Mouse (Mus musculus): ENCODE data around the gene Tas2r120.
"Not testable (repeated sequence)": the region's sequence is repeated elsewhere in the genome, so short reads cannot be mapped to it uniquely, and the experiment has no call there.

Gene Tas2r120

DNA sequence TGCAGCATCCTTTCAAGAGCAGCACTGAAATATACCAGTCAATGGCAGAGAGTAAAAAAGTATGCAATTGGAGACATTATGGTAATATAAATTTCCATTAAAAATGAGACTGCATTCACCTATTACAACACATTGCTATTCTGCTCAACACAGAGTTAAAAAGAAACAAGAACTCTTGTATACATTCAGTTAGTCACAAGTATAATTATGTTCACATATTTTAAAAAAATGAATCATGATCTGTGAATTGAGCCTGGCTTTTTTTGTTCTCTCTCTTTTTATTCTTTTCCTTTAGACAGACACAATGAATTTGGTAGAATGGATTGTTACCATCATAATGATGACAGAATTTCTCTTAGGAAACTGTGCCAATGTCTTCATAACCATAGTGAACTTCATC is at the start of gene Tas2r120:
Gene Tas2r120 (plus strand): TSS at position 301 of the 400 bp plus-strand sequence.
- DNase-seq (ENCODE audit: low spot score) = no peak

DNA sequence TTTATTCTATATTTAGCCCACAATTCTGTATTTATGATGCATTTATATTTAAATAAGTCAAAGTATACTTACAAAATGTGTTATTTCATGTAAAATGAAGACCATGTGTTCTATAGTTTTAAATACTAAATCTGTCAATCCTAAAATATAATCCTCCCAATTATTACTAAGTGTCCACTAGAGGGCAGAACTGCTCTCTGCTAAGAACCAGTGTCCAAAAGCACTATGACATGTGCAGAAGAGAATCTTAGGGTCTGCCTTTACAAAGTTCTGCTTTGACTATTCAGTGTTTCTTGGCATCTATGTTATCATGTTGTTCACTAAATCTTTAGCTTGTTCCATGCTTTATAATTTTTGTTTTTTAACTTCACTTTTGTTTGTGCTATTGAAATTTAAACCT is 7.4 kb upstream of the Tas2r120 start:
- no peak for DNase-seq (ENCODE audit: low spot score)

DNA sequence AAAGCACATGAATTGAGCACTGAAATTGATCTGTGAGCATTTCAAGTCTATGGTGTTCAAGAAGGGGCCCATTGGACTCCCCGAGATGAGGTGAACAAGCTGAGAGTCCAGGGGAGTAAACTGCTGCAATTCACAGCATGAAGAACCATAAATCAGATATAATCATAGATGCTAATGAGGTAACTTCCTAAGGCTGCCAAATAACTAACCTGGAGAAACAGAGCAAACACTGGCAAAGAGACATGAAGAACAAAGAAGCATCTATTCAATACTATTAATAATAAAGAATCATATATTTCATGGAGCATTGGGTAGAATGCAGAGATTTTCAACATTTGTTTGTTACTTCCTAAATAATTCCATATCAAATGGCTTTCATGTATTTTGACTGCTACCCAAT is 5.3 kb upstream of the Tas2r120 start, which contains the start of gene A630073D07Rik:
Gene A630073D07Rik (minus strand): TSS at position 101 of the 400 bp plus-strand sequence.
- DNase-seq (ENCODE audit: low spot score) = no peak

DNA sequence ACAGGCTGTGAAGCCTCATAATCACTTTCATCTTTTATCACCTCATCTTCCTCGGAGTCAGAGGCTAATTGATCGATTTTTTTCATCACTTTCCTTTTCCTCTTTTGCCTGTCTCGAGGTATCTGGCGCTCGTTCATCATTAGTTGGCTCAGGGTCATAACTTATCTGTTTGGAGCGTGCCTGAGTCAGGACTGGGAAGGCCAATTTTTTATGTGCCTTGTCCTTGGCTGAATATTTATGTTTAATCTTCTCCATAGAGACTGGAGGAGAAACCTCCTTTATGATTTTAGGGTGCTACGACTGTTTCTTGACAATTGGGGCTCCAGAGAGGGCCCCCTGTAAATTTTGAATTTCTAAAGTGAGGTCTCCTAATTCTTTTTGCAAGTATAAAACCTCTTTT is 34.8 kb downstream of the Tas2r120 start:
- DNase-seq (ENCODE audit: low spot score) = not testable (repeated sequence)

DNA sequence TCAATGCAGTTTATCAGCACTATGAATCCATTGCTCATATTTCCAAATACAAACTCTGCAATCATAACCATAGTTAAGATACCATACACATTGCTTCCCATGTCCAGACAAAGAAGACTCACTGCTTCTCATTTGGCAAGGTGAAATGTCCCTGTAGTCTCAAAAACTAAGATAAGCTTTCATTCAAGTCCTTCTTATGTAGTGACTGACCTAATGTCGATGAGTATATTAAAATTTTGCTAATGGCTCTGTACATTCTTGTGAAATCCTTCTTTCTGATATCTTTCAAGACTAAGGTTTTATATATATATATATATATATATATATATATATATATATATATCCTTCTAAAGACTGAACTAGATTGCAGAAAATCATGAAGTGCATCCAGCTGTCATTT is 44.2 kb downstream of the Tas2r120 start, which contains the start of gene Tas2r121:
Gene Tas2r121 (minus strand): TSS at position 101 of the 400 bp plus-strand sequence.
- DNase-seq (ENCODE audit: low spot score) = no peak
